Mouse (Mus musculus) intestine, embryonic 14.5 days (tissue): ENCODE results near the gene Stk25. TPM values are rescaled to one million over a fixed set of nuclear protein-coding genes. Genes with fewer than 3 reads are reported as not detected.
A peak's percentile ranks its signal among the peaks of the same experiment; 100 is the strongest.
"Not testable (repeated sequence)": the region's sequence is repeated elsewhere in the genome, so short reads cannot be mapped to it uniquely, and the experiment has no call there.

Experiments used
- ATAC-seq: fragments of 200-750 bp; cut with Nextera tagmentation; replicated peaks from 2 replicates; pipeline ENCODE4 v1.8.0; 2017; ENCODE audit warnings: low read depth, moderate number of reproducible peaks, moderate TSS enrichment, moderate library complexity; ENCODE audit not compliant: low FRiP score, low TSS enrichment
- DNase-seq: peaks from one replicate; pipeline ENCODE4 v3.0.0-alpha.2; 2018; ENCODE audit warnings: low spot score
- H3K27ac ChIP-seq: fragments of 300-500 bp; sonication (generic); 2 replicates; pipeline ENCODE4 v1.5.1; 2014; ENCODE audit warnings: low read depth, mild to moderate bottlenecking, control low read depth
- H3K27me3 ChIP-seq: fragments of 300-500 bp; sonication (generic); replicated peaks from 2 replicates; pipeline ENCODE4 v1.6.1; 2014; ENCODE audit warnings: low read length, control low read depth; ENCODE audit not compliant: control insufficient read depth, insufficient read depth
- H3K36me3 ChIP-seq: fragments of 300-500 bp; sonication (generic); 2 replicates; pipeline ENCODE4 v1.6.1; 2014; ENCODE audit warnings: low read length, control low read depth; ENCODE audit not compliant: control insufficient read depth, insufficient read depth
- H3K4me1 ChIP-seq: fragments of 300-500 bp; sonication (generic); replicated peaks from 2 replicates; pipeline ENCODE4 v1.6.1; 2014; ENCODE audit warnings: low read length, control low read depth, mixed read lengths; ENCODE audit not compliant: control insufficient read depth, insufficient read depth
- H3K4me2 ChIP-seq: fragments of 300-500 bp; sonication (generic); 2 replicates; pipeline ENCODE4 v1.6.1; 2014; ENCODE audit warnings: low read length
- H3K4me3 ChIP-seq: fragments of 300-500 bp; sonication (generic); 2 replicates; pipeline ENCODE4 v1.5.1; 2014; ENCODE audit warnings: low read depth, low read length, control low read depth, mixed read lengths
- H3K9ac ChIP-seq: fragments of 300-500 bp; sonication (generic); 2 replicates; pipeline ENCODE4 v1.6.1; 2014; ENCODE audit warnings: mild to moderate bottlenecking, low read length
- H3K9me3 ChIP-seq: fragments of 300-500 bp; sonication (generic); 2 replicates; pipeline ENCODE4 v1.6.1; 2016; ENCODE audit warnings: low read length, control low read depth; ENCODE audit not compliant: control insufficient read depth
- whole genome bisulfite sequencing: fragments of 180-500 bp; shearing (Covaris S2); extraction: QIAGEN DNeasy Blood & Tissue Kit; methylation state at CpG from one replicate; pipeline ENCODE4 v1.1.7; 2014; 5-methylcytosine and 5-hydroxymethylcytosine counted together
- polyA plus RNA-seq: library from polyadenylated mRNA; unstranded; fragments of >200 nt; fragmentation: Nextera tagmentation; extraction: Ambion mirVana; gene quantifications from 2 replicates; pipeline ENCODE4 v1.2.1, GENCODE M21; 2014

Stk25 gene
- 179 and 195 TPM in 2 replicates for polyA plus RNA-seq

DNA sequence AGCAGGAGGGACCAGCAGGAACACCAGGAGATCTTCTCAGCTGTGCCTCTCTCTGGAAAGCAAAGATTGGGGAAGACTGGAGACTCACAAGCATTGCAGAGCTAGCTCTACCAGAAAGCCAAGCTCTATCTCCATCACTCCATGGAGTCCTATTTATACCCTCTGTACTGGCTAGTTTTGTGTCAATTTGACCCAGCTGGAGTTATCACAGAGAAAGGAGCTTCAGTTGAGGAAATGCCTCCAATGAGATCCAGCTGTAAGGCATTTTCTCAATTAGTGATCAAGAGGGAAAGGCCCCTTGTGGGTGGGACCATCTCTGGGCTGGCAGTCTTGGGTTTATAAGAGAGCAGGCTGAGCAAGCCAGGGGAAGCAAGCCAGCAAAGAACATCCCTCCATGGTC lies at the start of gene Stk25:
Gene Stk25 (minus strand): TSS at position 101 of the 400 bp plus-strand sequence.
- H3K27ac ChIP-seq, H3K9me3 ChIP-seq, ATAC-seq, H3K4me1 ChIP-seq, H3K27me3 ChIP-seq, H3K36me3 ChIP-seq, H3K4me2 ChIP-seq, DNase-seq, H3K4me3 ChIP-seq, H3K9ac ChIP-seq: not testable (repeated sequence)

- no peak overlapping the region for H3K4me2 ChIP-seq
- no peaks in the 10 kb centered on the region for H3K27me3 ChIP-seq
- WGBS, result 63% methylated on average over 3 of the region's 3 CpGs
- no peak overlapping the region for H3K27ac ChIP-seq
- DNase-seq (no peak), ATAC-seq (no peak)
- no peak overlapping the region for H3K4me3 ChIP-seq
- no peak overlapping the region for H3K9ac ChIP-seq
- H3K36me3 ChIP-seq, result peaks cover 25% of the 10 kb centered on the region
- H3K9me3 ChIP-seq, result no peaks in the 10 kb centered on the region
- H3K4me1 ChIP-seq, result no peaks in the 10 kb centered on the region
Observed at GRCm38 (mm10) chr1:93705389-93705788, 46.9 kb upstream of the Stk25 start.

GRCm38 (mm10) chr1:93704341-93704740 lies 45.9 kb upstream of the Stk25 start:
- Histone ChIP-seq H3K27ac (no peak overlapping the region), H3K4me3 (no peak overlapping the region), H3K27me3 (no peaks in the 10 kb centered on the region), H3K4me1 (no peaks in the 10 kb centered on the region), H3K4me2 (no peak overlapping the region), H3K9me3 (no peaks in the 10 kb centered on the region), H3K9ac (no peak overlapping the region), H3K36me3 (peaks cover 25% of the 10 kb centered on the region)
- ATAC-seq, result no peak
- DNase-seq, result no peak
- WGBS, result 93% methylated on average over 9 of the region's 9 CpGs

- ATAC-seq (0 out of 2 replicates have a peak, but pooled peaks have one; percentile 59), DNase-seq (no peak)
- 88% methylated on average over 10 of the region's 10 CpGs for WGBS
- H3K4me1 ChIP-seq, result no peaks in the 10 kb centered on the region
- no peak overlapping the region for H3K4me2 ChIP-seq
- no peak overlapping the region for H3K9ac ChIP-seq
- H3K27ac ChIP-seq, result no peak overlapping the region
- H3K9me3 ChIP-seq, result no peaks in the 10 kb centered on the region
- no peak overlapping the region for H3K4me3 ChIP-seq
- H3K27me3 ChIP-seq, result no peaks in the 10 kb centered on the region
- peaks cover 25% of the 10 kb centered on the region for H3K36me3 ChIP-seq
Observed at GRCm38 (mm10) chr1:93703472-93704048, 45.1 kb upstream of the Stk25 start.

DNA sequence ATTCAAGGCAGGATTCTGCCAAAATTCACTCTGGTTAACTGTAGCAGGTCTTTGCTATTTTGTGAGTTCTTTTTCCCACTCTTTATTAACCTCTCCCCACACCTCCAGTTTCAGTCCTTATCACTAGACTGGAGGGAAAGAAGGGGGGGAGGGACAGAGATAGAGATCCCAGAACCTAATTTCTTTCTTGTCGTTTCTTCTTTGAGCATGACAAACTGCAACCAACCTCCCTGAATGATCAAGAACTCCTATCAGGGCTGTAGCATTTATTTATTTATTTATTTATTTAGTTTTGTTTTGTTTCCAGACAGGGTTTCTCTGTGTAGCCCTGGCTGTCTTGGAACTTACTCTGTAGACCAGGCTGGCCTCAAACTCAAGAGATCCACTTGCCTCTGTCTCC lies 43.6 kb upstream of the Stk25 start:
- no peak for DNase-seq
- Histone ChIP-seq H3K36me3 (peaks cover 25% of the 10 kb centered on the region), H3K9ac (no peak overlapping the region), H3K9me3 (no peaks in the 10 kb centered on the region), H3K4me2 (no peak overlapping the region), H3K4me3 (no peak overlapping the region), H3K4me1 (0 out of 2 replicates have a peak, but pooled peaks cover 4% of the 10 kb centered on the region), H3K27me3 (no peaks in the 10 kb centered on the region), H3K27ac (no peak overlapping the region)
- ATAC-seq, result no peak
- WGBS, result 89% methylated on average over 1 of the region's 1 CpGs

DNA sequence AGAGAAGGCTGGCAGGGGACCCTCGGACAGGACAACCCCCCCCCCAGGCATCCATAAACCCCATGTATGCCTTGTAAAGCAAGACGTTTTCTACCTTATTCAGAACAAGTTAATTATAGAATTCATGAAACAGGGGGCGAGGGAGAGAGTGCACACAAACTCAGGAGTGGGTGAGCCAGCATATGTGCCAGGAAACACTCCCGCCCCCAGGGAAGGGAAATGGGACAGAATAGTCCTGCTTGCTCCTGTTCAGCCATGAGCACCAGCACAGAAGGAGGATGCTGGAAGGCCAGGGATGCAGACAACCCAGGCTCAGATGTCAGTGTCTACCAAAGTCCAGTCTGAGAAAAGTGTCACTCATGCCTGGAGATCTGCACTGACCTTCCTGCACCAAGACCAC lies 40.7 kb upstream of the Stk25 start:
- Histone ChIP-seq H3K27ac (no peak overlapping the region), H3K9ac (no peak overlapping the region), H3K27me3 (no peaks in the 10 kb centered on the region), H3K4me3 (no peak overlapping the region), H3K9me3 (no peaks in the 10 kb centered on the region), H3K4me1 (0 out of 2 replicates have a peak, but pooled peaks cover 4% of the 10 kb centered on the region), H3K36me3 (peaks cover 20% of the 10 kb centered on the region), H3K4me2 (no peak overlapping the region)
- 86% methylated on average over 4 of the region's 4 CpGs for WGBS
- DNase-seq (no peak), ATAC-seq (no peak)

- no peaks in the 10 kb centered on the region for H3K27me3 ChIP-seq
- H3K36me3 ChIP-seq, result peaks cover 12% of the 10 kb centered on the region; the same call in 1 of the 2 replicates
- H3K9ac ChIP-seq, result no peak overlapping the region
- H3K27ac ChIP-seq, result 0 out of 2 replicates have a peak overlapping the region, but pooled peaks have one; percentile 2
- H3K4me2 ChIP-seq, result no peak overlapping the region
- H3K4me1 ChIP-seq, result 0 out of 2 replicates have a peak, but pooled peaks cover 4% of the 10 kb centered on the region
- H3K9me3 ChIP-seq, result no peaks in the 10 kb centered on the region
- WGBS, result 31% methylated on average over 3 of the region's 3 CpGs
- no peak overlapping the region for H3K4me3 ChIP-seq
- no peak for ATAC-seq
- no peak for DNase-seq
Observed at GRCm38 (mm10) chr1:93697317-93697716, 38.9 kb upstream of the Stk25 start.

DNA sequence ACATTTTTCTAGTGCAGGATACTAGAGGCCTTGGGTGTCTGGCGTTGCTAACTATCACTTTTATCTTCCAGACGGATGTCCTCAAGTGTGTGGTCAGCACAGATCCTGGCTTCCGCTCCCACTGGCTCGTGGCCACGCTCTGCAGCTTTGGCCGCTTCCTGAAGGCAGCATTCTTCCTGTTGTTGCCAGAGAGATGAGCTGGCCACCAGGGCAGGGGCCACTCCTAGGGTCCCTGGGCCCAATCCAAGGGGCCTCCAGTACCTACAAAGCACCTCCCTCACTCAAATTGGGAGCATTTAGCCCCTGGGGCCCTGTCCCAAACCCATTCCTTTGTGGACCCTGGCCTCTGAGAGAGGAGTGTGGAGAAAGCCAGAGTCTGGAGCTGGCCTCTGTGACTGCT lies 36.5 kb upstream of the Stk25 start:
- H3K4me2 ChIP-seq, result no peak overlapping the region
- H3K4me1 ChIP-seq, result 0 out of 2 replicates have a peak, but pooled peaks cover 4% of the 10 kb centered on the region
- H3K36me3 ChIP-seq, result peaks cover 19% of the 10 kb centered on the region; the same call in 1 of the 2 replicates
- H3K27ac ChIP-seq, result no peak overlapping the region
- DNase-seq, result no peak
- WGBS, result 81% methylated on average over 6 of the region's 6 CpGs
- no peak overlapping the region for H3K4me3 ChIP-seq
- ATAC-seq, result no peak
- no peaks in the 10 kb centered on the region for H3K9me3 ChIP-seq
- no peak overlapping the region for H3K9ac ChIP-seq
- no peaks in the 10 kb centered on the region for H3K27me3 ChIP-seq

GRCm38 (mm10) chr1:93693943-93694342 lies 35.5 kb upstream of the Stk25 start:
- Histone ChIP-seq H3K4me3 (no peak overlapping the region), H3K9ac (no peak overlapping the region), H3K4me2 (no peak overlapping the region), H3K36me3 (peaks cover 19% of the 10 kb centered on the region; the same call in 1 of the 2 replicates), H3K27ac (no peak overlapping the region), H3K27me3 (no peaks in the 10 kb centered on the region), H3K9me3 (no peaks in the 10 kb centered on the region), H3K4me1 (0 out of 2 replicates have a peak, but pooled peaks cover 4% of the 10 kb centered on the region)
- WGBS, result 96% methylated on average over 10 of the region's 10 CpGs
- ATAC-seq, result no peak
- DNase-seq, result no peak
